ENCODE assay signal across 7 mouse cellular contexts in genomic region chr4:125703310-125703690, GRCm38 (mm10).
DNase-seq lines count a peak whose midpoint lies in the region; ATAC-seq lines count a peak whose summit lies in the region.

No protein-coding gene starts in this region.

- DNase-seq in urinary bladder, postnatal 14 days (ENCODE audit: low spot score): peak; percentile 16
- no peak for DNase-seq in urinary bladder, postnatal 4 days (ENCODE audit: low spot score in 2 of 2)
- DNase-seq in cerebellum, adult 8-10 months: peak; percentile 28
- DNase-seq in heart, embryonic 10.5 days (ENCODE audit: low spot score): no peak
- DNase-seq in kidney, postnatal 14 days: peak; percentile 6

- 0 out of 2 replicates have a peak overlapping the region, but pooled peaks have one; percentile 11 for H3K27ac ChIP-seq in heart, embryonic 10.5 days
- no peak overlapping the region for H3K27ac ChIP-seq in midbrain, embryonic 12.5 days (replicated peaks)

- 34% methylated on average over 4 of the region's 4 CpGs for WGBS in heart, embryonic 10.5 days
- 47% methylated on average over 4 of the region's 4 CpGs for WGBS in midbrain, embryonic 12.5 days

- peaks cover 52% of the 10 kb centered on the region for H3K27me3 ChIP-seq in heart, embryonic 10.5 days (ENCODE audit: insufficient read depth, poor library complexity, severe bottlenecking)
- H3K27me3 ChIP-seq in midbrain, embryonic 12.5 days: peaks cover 31% of the 10 kb centered on the region

- peaks cover 10% of the 10 kb centered on the region for H3K4me1 ChIP-seq in heart, embryonic 10.5 days
- peaks cover 15% of the 10 kb centered on the region for H3K4me1 ChIP-seq in midbrain, embryonic 12.5 days

- 0 out of 2 replicates have a peak, but pooled peaks have one; percentile 34 for ATAC-seq in midbrain, embryonic 12.5 days (ENCODE audit: low FRiP score, low read depth)
- no peak for ATAC-seq in erythroblast, adult 5-6 weeks (replicated peaks; ENCODE audit: low FRiP score, poor library complexity, severe bottlenecking)

- no peaks in the 10 kb centered on the region for H3K36me3 ChIP-seq in heart, embryonic 10.5 days
- H3K36me3 ChIP-seq in midbrain, embryonic 12.5 days: no peaks in the 10 kb centered on the region

- H3K4me2 ChIP-seq in midbrain, embryonic 12.5 days (replicated peaks): no peak overlapping the region

- H3K9ac ChIP-seq in midbrain, embryonic 12.5 days (replicated peaks): no peak overlapping the region

- no peaks in the 10 kb centered on the region for H3K9me3 ChIP-seq in heart, embryonic 10.5 days
- H3K9me3 ChIP-seq in midbrain, embryonic 12.5 days: no peaks in the 10 kb centered on the region

- H3K4me3 ChIP-seq in heart, embryonic 10.5 days: no peak overlapping the region
- H3K4me3 ChIP-seq in midbrain, embryonic 12.5 days: no peak overlapping the region

Comparison
In these comparisons a context has a peak if more than half of its experiments do, and no peak if none do; other contexts are left out.
1. DNase-seq: peak in urinary bladder, postnatal 14 days (single experiment), cerebellum, adult 8-10 months (single experiment) and kidney, postnatal 14 days (single experiment); none in urinary bladder, postnatal 4 days (0 of 2) and heart, embryonic 10.5 days (single experiment).